Mouse (Mus musculus) limb, embryonic 11.5 days (tissue): ENCODE results near the gene Shank2. TPM values are rescaled to one million over a fixed set of nuclear protein-coding genes. Genes with fewer than 3 reads are reported as not detected.

Experiments
- ATAC-seq: fragments of 200-750 bp; cut with Nextera tagmentation; 2 replicates; pipeline ENCODE4 v1.8.0; 2017; ENCODE audit warnings: low read depth; ENCODE audit not compliant: insufficient number of reproducible peaks, low FRiP score, low TSS enrichment
- DNase-seq: peaks from one replicate; pipeline ENCODE4 v3.0.0-alpha.2; 2015; ENCODE audit warnings: low spot score
- H3K27ac ChIP-seq: fragments of 300-500 bp; sonication (generic); replicated peaks from 2 replicates; pipeline ENCODE4 v1.5.1; 2014; ENCODE audit warnings: low read depth, mild to moderate bottlenecking, low read length
- H3K27me3 ChIP-seq: fragments of 300-500 bp; sonication (generic); 2 replicates; pipeline ENCODE4 v1.6.1; 2014; ENCODE audit warnings: mild to moderate bottlenecking, low read length, mixed read lengths; ENCODE audit not compliant: control insufficient read depth, insufficient read depth
- H3K36me3 ChIP-seq: fragments of 300-500 bp; sonication (generic); 2 replicates; pipeline ENCODE4 v1.6.1; 2014; ENCODE audit warnings: mild to moderate bottlenecking, low read length, moderate library complexity, mixed read lengths; ENCODE audit not compliant: control insufficient read depth, insufficient read depth
- H3K4me1 ChIP-seq: fragments of 300-500 bp; sonication (generic); 2 replicates; pipeline ENCODE4 v1.6.1; 2014; ENCODE audit warnings: low read length, mixed read lengths; ENCODE audit not compliant: control insufficient read depth, insufficient read depth
- H3K4me2 ChIP-seq: fragments of 300-500 bp; sonication (generic); 2 replicates; pipeline ENCODE4 v1.6.1; 2014; ENCODE audit warnings: low read depth, mild to moderate bottlenecking, moderate library complexity; ENCODE audit not compliant: severe bottlenecking
- H3K4me3 ChIP-seq: fragments of 300-500 bp; sonication (generic); 2 replicates; pipeline ENCODE4 v1.5.1; 2014; ENCODE audit warnings: low read depth, low read length
- H3K9ac ChIP-seq: fragments of 300-500 bp; sonication (generic); 2 replicates; pipeline ENCODE4 v1.6.1; 2014; ENCODE audit warnings: mild to moderate bottlenecking, low read length
- H3K9me3 ChIP-seq: fragments of 300-500 bp; sonication (generic); 2 replicates; pipeline ENCODE4 v1.6.1; 2016; ENCODE audit warnings: low read length; ENCODE audit not compliant: control insufficient read depth
- WGBS: fragments of 180-500 bp; shearing (Covaris S2); extraction: QIAGEN DNeasy Blood & Tissue Kit; methylation state at CpG from one replicate; pipeline ENCODE4 v1.1.7; 2014; 5-methylcytosine and 5-hydroxymethylcytosine counted together
- polyA plus RNA-seq: library from polyadenylated mRNA; unstranded; fragments of >200 nt; fragmentation: Nextera tagmentation; extraction: Ambion mirVana; gene quantifications from 2 replicates; pipeline ENCODE4 v1.2.1, GENCODE M21; 2014

Shank2 gene
- polyA plus RNA-seq, 1 experiment from 2014 or later, result 0.68 TPM

DNA sequence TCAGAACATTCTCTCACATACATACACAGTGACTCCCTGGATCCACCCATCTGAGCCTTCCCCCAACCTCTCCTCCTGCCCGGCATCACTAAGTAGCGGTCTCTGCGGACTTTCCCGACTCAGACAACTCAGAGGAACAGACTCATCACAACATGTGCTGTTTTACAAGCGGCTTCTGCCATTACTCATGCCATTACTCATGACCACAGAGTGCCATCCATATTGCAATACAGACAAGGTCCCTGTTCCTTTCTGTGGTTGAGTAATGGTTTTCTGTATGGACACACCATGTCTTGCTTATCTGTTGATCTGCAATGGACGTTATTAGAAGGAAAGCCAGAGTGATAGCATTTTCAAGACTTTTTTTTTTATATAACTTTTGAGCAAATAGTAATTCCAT, 338.6 kb downstream of the Shank2 start:
- Histone ChIP-seq H3K9me3 (no peaks in the 10 kb centered on the region), H3K4me2 (no peak overlapping the region), H3K27ac (no peak overlapping the region), H3K27me3 (no peaks in the 10 kb centered on the region), H3K4me1 (no peaks in the 10 kb centered on the region), H3K9ac (no peak overlapping the region), H3K36me3 (no peaks in the 10 kb centered on the region), H3K4me3 (no peak overlapping the region)
- 87% methylated on average over 6 of the region's 6 CpGs for WGBS
- ATAC-seq (no peak), DNase-seq (no peak)

DNA sequence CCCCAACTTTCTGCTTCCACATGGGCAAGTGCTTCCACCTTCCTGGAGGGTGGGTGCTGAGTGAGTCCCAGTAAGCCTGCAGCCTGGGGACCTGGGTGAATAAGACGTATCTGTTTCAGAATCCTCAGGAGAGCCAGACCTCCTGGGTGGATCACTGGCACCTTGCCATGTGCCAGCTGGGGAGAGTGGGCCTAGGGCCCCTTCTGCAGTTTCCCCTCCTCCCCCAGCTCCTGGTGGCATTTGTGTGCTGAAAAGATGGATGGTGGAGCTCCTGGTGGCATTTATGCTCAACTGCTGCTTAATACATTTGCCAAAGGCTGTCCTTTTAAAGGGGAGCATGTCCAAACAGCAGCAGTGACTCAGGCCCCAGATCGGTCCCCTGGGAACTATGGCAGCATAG, 364.4 kb downstream of the Shank2 start:
- DNase-seq (no peak), ATAC-seq (no peak)
- no peak overlapping the region for H3K4me2 ChIP-seq
- 83% methylated on average over 2 of the region's 2 CpGs for WGBS
- no peaks in the 10 kb centered on the region for H3K27me3 ChIP-seq
- no peak overlapping the region for H3K27ac ChIP-seq
- H3K9me3 ChIP-seq, result no peaks in the 10 kb centered on the region
- no peaks in the 10 kb centered on the region for H3K36me3 ChIP-seq
- no peak overlapping the region for H3K9ac ChIP-seq
- H3K4me3 ChIP-seq, result no peak overlapping the region
- no peaks in the 10 kb centered on the region for H3K4me1 ChIP-seq

DNA sequence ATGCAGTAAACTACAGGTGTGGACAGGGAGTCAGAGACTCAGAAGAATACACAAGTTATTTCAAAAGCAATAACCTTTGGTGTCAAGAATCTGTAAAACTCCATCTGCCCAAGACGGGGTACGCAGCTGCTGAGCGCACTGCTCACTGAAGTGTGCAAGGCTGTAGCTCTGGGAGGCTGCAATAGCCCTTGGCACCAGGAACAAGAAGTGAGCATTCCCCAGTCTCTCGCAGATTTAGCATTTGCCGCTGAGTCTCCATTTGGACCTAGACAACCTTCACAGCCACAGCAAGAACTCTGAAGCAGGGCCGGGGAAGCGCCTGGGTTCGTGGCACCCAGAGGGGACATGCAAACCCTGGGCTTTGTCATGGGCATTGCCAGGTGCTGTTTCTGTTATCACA, 371.3 kb downstream of the Shank2 start:
- no peak overlapping the region for H3K4me2 ChIP-seq
- no peak overlapping the region for H3K27ac ChIP-seq
- no peak for DNase-seq
- no peaks in the 10 kb centered on the region for H3K4me1 ChIP-seq
- 87% methylated on average over 8 of the region's 8 CpGs for WGBS
- H3K4me3 ChIP-seq, result no peak overlapping the region
- no peak overlapping the region for H3K9ac ChIP-seq
- no peaks in the 10 kb centered on the region for H3K27me3 ChIP-seq
- H3K9me3 ChIP-seq, result no peaks in the 10 kb centered on the region
- H3K36me3 ChIP-seq, result no peaks in the 10 kb centered on the region
- no peak for ATAC-seq

DNA sequence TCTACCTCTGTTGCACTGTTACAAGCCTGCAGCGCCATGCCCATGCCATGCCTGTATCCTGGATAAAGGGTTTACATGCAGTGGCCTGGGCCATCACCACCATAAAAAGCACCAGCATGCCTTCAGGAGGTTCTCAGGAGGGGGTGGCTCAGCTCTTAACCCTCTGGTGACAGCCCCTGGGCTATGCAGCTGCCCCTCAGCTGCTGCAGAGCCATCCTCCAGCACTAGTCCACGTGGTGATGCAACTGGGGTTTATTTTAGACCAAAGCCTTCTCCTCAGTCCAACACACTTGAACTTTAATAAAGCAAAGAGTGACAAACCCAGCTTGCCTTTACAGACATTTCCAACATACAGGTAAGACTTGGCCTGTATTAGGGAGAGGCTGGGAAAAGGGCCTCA, 373.8 kb downstream of the Shank2 start:
- Histone ChIP-seq H3K27ac (no peak overlapping the region), H3K36me3 (no peaks in the 10 kb centered on the region), H3K4me2 (no peak overlapping the region), H3K4me3 (no peak overlapping the region), H3K9me3 (no peaks in the 10 kb centered on the region), H3K27me3 (no peaks in the 10 kb centered on the region), H3K4me1 (no peaks in the 10 kb centered on the region), H3K9ac (no peak overlapping the region)
- 78% methylated on average over 2 of the region's 2 CpGs for WGBS
- ATAC-seq, result no peak
- no peak for DNase-seq

DNA sequence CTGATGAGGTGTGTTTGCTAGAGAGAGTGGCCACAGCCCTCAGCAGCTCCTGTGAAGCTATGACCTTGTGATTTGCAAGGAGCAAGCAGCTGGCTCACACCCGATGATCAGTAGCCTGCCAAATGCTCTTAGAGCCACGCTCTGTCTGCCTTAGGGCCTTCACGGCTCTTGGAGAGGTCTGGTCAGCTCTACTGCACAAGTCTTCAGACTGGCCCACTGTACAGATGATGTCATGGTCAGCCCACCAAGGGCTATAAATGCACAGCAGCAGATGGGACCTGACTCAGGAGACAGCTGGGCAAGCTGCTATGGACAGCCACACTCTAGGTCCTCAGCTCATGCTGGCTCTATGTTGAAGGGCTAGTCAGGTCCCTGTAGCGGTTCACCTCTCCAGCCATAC, 376.5 kb downstream of the Shank2 start:
- H3K4me2 ChIP-seq, result no peak overlapping the region
- WGBS, result 72% methylated on average over 4 of the region's 4 CpGs
- DNase-seq, result no peak
- H3K9ac ChIP-seq, result no peak overlapping the region
- H3K4me3 ChIP-seq, result no peak overlapping the region
- no peak overlapping the region for H3K27ac ChIP-seq
- H3K27me3 ChIP-seq, result no peaks in the 10 kb centered on the region
- H3K4me1 ChIP-seq, result no peaks in the 10 kb centered on the region
- no peak for ATAC-seq
- H3K36me3 ChIP-seq, result no peaks in the 10 kb centered on the region
- H3K9me3 ChIP-seq, result no peaks in the 10 kb centered on the region

DNA sequence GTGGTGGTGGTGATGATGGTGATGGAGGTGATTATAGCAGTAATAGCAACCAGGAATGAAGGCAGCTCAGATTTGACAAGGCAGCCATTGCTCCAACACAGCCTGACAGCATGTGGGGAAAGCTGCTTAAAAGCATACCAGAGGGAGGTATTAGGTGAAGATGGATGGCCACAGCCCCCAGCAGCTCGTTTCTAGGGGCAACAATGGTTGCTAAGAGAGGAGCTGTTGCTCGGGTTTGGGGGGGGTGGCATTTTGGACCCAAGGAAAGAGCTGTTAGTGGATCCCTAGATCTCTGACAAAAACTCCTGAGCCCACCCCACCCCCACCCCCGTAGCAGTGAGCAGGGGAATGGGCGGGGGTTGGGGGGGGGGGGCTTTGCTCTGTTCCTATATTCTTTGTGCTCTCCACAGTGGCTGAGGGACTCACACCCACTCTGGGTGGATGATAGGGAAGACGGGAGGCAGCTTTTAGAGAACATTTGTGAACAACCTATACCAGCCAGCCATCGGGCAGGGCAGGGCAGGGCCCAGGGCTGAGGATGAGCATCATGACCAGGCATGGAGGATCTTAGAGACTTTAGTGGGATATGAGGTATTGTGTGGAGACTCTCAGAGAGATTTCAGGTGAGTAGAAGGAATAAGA, 377.6 kb downstream of the Shank2 start:
- no peaks in the 10 kb centered on the region for H3K27me3 ChIP-seq
- H3K9ac ChIP-seq, result no peak overlapping the region
- DNase-seq (no peak), ATAC-seq (no peak)
- H3K4me2 ChIP-seq, result no peak overlapping the region
- H3K27ac ChIP-seq, result no peak overlapping the region
- H3K4me1 ChIP-seq, result no peaks in the 10 kb centered on the region
- WGBS, result 51% methylated on average over 6 of the region's 6 CpGs
- H3K4me3 ChIP-seq, result no peak overlapping the region
- H3K9me3 ChIP-seq, result no peaks in the 10 kb centered on the region
- H3K36me3 ChIP-seq, result no peaks in the 10 kb centered on the region

DNA sequence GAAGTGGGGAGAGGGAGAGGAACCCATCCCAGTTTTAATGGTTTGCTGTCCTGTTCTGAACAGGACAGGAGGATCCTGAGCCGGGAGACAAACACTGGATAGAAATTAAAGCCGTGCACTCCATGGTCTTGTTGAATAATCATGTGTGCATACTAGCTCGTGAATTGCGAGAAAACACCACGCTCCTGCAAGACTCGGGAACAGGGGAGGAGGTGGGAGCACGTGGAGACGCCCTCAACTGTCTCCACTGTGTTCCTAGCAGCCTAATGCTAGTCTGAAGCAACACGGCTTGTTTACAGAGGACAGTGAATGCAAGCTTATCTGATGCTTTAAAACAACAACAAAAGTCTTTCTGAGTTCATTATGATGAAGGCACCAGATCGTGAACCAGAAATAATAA, 379.9 kb downstream of the Shank2 start:
- DNase-seq, result no peak
- Histone ChIP-seq H3K4me1 (no peaks in the 10 kb centered on the region), H3K4me3 (no peak overlapping the region), H3K4me2 (no peak overlapping the region), H3K9me3 (no peaks in the 10 kb centered on the region), H3K27ac (no peak overlapping the region), H3K36me3 (no peaks in the 10 kb centered on the region), H3K27me3 (no peaks in the 10 kb centered on the region), H3K9ac (no peak overlapping the region)
- 78% methylated on average over 10 of the region's 10 CpGs for WGBS
- ATAC-seq, result no peak

DNA sequence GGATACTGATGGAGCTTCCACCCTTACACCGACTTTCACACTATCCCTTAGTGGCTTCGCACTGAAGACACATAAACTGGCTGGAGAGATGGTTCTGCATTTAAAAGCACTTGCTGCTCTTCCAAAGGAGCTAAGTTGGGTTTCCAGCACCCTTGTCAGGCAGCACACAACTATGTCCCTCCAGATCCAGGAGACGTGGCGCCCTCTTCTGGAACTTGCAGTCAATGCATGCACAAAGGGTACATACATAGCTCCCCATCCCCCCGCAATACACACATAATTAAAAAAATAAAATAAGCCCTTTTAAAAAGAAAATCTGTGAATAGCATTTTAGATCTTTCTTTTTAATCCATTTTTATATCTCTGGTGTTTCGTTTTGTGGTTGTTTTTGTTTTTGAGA, 385.8 kb downstream of the Shank2 start:
- no peaks in the 10 kb centered on the region for H3K4me1 ChIP-seq
- no peaks in the 10 kb centered on the region for H3K9me3 ChIP-seq
- 94% methylated on average over 6 of the region's 6 CpGs for WGBS
- H3K9ac ChIP-seq, result no peak overlapping the region
- H3K27me3 ChIP-seq, result no peaks in the 10 kb centered on the region
- ATAC-seq (no peak), DNase-seq (no peak)
- no peak overlapping the region for H3K27ac ChIP-seq
- no peaks in the 10 kb centered on the region for H3K36me3 ChIP-seq
- no peak overlapping the region for H3K4me3 ChIP-seq
- no peak overlapping the region for H3K4me2 ChIP-seq

DNA sequence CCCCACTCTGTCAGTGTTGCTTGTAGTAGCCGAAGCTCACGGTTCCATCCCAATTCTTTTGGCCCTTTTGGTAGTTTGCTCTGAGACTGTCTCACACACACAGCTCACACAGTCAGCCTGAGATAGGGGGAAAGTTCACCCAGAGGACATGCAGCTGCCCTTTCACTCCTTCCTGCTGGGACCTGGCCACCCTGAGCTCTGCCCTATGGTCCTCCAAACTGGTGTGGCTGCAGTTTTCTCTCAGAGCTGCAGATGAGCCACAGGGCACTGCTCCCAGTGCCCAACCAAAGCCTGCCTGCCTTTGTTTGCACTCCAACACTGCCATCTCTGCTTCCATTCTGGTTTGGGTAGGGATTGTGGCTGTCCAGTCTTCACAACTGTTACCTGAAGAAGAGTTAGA, 388.0 kb downstream of the Shank2 start:
- DNase-seq, result no peak
- Histone ChIP-seq H3K9me3 (no peaks in the 10 kb centered on the region), H3K4me2 (no peak overlapping the region), H3K4me3 (no peak overlapping the region), H3K27ac (no peak overlapping the region), H3K4me1 (no peaks in the 10 kb centered on the region), H3K9ac (no peak overlapping the region), H3K27me3 (no peaks in the 10 kb centered on the region), H3K36me3 (no peaks in the 10 kb centered on the region)
- no peak for ATAC-seq
- WGBS, result 98% methylated on average over 2 of the region's 2 CpGs
